Mouse (Mus musculus) MEL (cell line): ENCODE results near the gene P2ry2.

ENCODE experiments used
- CTCF ChIP-seq, 3 experiments: IDR thresholded peaks in 2 of 3; conservative IDR thresholded peaks in 1 of 3; 2 replicates each; pipeline ENCODE4 v1.5.1; 2011 to 2012; ENCODE audit warnings: low read length in 3 of 3, low read depth in 2 of 3, mild to moderate bottlenecking in 2 of 3, improper control_type of control experiment in 1 of 3, inconsistent platforms in 1 of 3, mixed read lengths in 1 of 3, moderate library complexity in 1 of 3; ENCODE audit not compliant: control insufficient read depth in 1 of 3, insufficient read depth in 1 of 3, poor library complexity in 1 of 3, severe bottlenecking in 1 of 3
- MXI1 ChIP-seq: IDR thresholded peaks from 2 replicates; pipeline ENCODE4 v1.6.1; 2011; ENCODE audit warnings: mild to moderate bottlenecking, low read depth, low read length, improper control_type of control experiment
- MYC ChIP-seq: IDR thresholded peaks from 2 replicates; pipeline ENCODE4 v1.6.1; 2011; ENCODE audit warnings: low read depth, mild to moderate bottlenecking, low read length, improper control_type of control experiment, moderate library complexity
- TBP ChIP-seq: IDR thresholded peaks from 2 replicates; pipeline ENCODE4 v1.8.0; 2011; ENCODE audit warnings: low read depth, low read length, improper control_type of control experiment

GRCm38 (mm10) chr7:101059188-101059587 is 46.5 kb upstream of the P2ry2 start:
- TF ChIP-seq CTCF (IDR thresholded peaks at IDR 0.05 in 2 of 3, conservative IDR thresholded peaks at IDR 0.05 in 1 of 3; ENCODE audit: control insufficient read depth in 1 of 3, insufficient read depth in 1 of 3, low read depth in 2 of 3, low read length in 3 of 3, poor library complexity in 1 of 3, severe bottlenecking in 1 of 3) (no peak), MXI1 (no peak), MYC (no peak), TBP (no peak)
